Mouse (Mus musculus) kidney, adult 18-20 months (tissue): ENCODE measurements around the gene Nfkb1.

Experiments used
- DNase-seq: peaks from one replicate; pipeline ENCODE4 v3.0.0; 2021

Gene Nfkb1

GRCm38 (mm10) chr3:135581606-135582117 is 109.7 kb downstream of the Nfkb1 start:
- no peak for DNase-seq

GRCm38 (mm10) chr3:135580439-135581275 is 110.7 kb downstream of the Nfkb1 start:
- no peak for DNase-seq

- DNase-seq: no peak
Observed at GRCm38 (mm10) chr3:135579179-135579578, 112.2 kb downstream of the Nfkb1 start.

GRCm38 (mm10) chr3:135578588-135579140 is 112.7 kb downstream of the Nfkb1 start:
- DNase-seq: no peak

GRCm38 (mm10) chr3:135575126-135575525 is 116.2 kb downstream of the Nfkb1 start:
- no peak for DNase-seq

GRCm38 (mm10) chr3:135573051-135573450 is 118.3 kb downstream of the Nfkb1 start:
- DNase-seq: no peak

GRCm38 (mm10) chr3:135571540-135571939 is 119.8 kb downstream of the Nfkb1 start:
- DNase-seq: no peak

- no peak for DNase-seq
Observed at GRCm38 (mm10) chr3:135568633-135569032, 122.7 kb downstream of the Nfkb1 start.

GRCm38 (mm10) chr3:135567888-135568287 is 123.5 kb downstream of the Nfkb1 start:
- no peak for DNase-seq

GRCm38 (mm10) chr3:135565306-135565705 is 126.0 kb downstream of the Nfkb1 start:
- no peak for DNase-seq

GRCm38 (mm10) chr3:135564706-135565105 is 126.6 kb downstream of the Nfkb1 start:
- DNase-seq: no peak

GRCm38 (mm10) chr3:135563163-135563689 is 128.1 kb downstream of the Nfkb1 start:
- DNase-seq: no peak

GRCm38 (mm10) chr3:135562036-135562435 is 129.3 kb downstream of the Nfkb1 start:
- no peak for DNase-seq

GRCm38 (mm10) chr3:135556851-135557662 is 134.3 kb downstream of the Nfkb1 start:
- DNase-seq: no peak

GRCm38 (mm10) chr3:135556052-135556587 is 135.2 kb downstream of the Nfkb1 start:
- no peak for DNase-seq

- no peak for DNase-seq
Observed at GRCm38 (mm10) chr3:135555192-135555591, 136.2 kb downstream of the Nfkb1 start.

GRCm38 (mm10) chr3:135552874-135553273 is 138.5 kb downstream of the Nfkb1 start:
- DNase-seq: no peak

GRCm38 (mm10) chr3:135547298-135547697 is 144.0 kb downstream of the Nfkb1 start:
- DNase-seq: no peak

GRCm38 (mm10) chr3:135546212-135546923 is 145.0 kb downstream of the Nfkb1 start:
- DNase-seq: no peak
